Mouse (Mus musculus): ENCODE data around the gene 1600014C23Rik. TPM values are rescaled to one million over a fixed set of nuclear protein-coding genes. Genes with fewer than 3 reads are reported as not detected.

Gene 1600014C23Rik
- not detected in 2 replicates for polyA plus RNA-seq (2012; rRNA removed)

GRCm38 (mm10) chr17:45733735-45734301 is at the start of gene 1600014C23Rik:
TSS of gene 1600014C23Rik (minus strand) at chr17:45733844.
- Histone ChIP-seq H3K4me1 (ENCODE audit: control insufficient read depth, insufficient read depth, insufficient read length) (peaks cover 13% of the 10 kb centered on the region), H3K4me3 (ENCODE audit: extremely low read depth, insufficient read depth, insufficient read length) (no peak within 1 kb of the TSS), H3K27me3 (ENCODE audit: control insufficient read depth, insufficient read depth, low read length) (peaks cover 11% of the 10 kb centered on the region), H3K36me3 (ENCODE audit: control insufficient read depth, insufficient read depth, low read length) (no peaks in the 10 kb centered on the region), H3K27ac (ENCODE audit: insufficient read depth, low read length) (no peak within 1 kb of the TSS)
- WGBS = 5% methylated on average over 41 of the region's 41 CpGs
- TF ChIP-seq CTCF (IDR thresholded peaks at IDR 0.05; ENCODE audit: extremely low read depth, insufficient read depth, insufficient read length, insufficient replicate concordance) = no peak
- TF ChIP-seq POLR2A (IDR thresholded peaks at IDR 0.05; ENCODE audit: low read depth, low read length) = no peak
- no peak for DNase-seq (ENCODE audit: low read depth in 1 of 2, low spot score in 2 of 2)

GRCm38 (mm10) chr17:45778446-45778845 is 44.8 kb upstream of the 1600014C23Rik start:
- TF ChIP-seq POLR2A (IDR thresholded peaks at IDR 0.05; ENCODE audit: low read depth, low read length) (no peak), CTCF (IDR thresholded peaks at IDR 0.05; ENCODE audit: extremely low read depth, insufficient read depth, insufficient read length, insufficient replicate concordance) (no peak)
- Histone ChIP-seq H3K4me1 (ENCODE audit: control insufficient read depth, insufficient read depth, insufficient read length) (no peaks in the 10 kb centered on the region; the same call in 1 of the 2 replicates), H3K36me3 (ENCODE audit: control insufficient read depth, insufficient read depth, low read length) (no peaks in the 10 kb centered on the region), H3K4me3 (ENCODE audit: extremely low read depth, insufficient read depth, insufficient read length) (no peak overlapping the region), H3K27me3 (ENCODE audit: control insufficient read depth, insufficient read depth, low read length) (no peaks in the 10 kb centered on the region), H3K27ac (ENCODE audit: insufficient read depth, low read length) (no peak overlapping the region)
- 88% methylated on average over 4 of the region's 4 CpGs for WGBS
- DNase-seq (ENCODE audit: low read depth in 1 of 2, low spot score in 2 of 2) = no peak

- 30% methylated on average over 6 of the region's 6 CpGs for WGBS
- no peak for TF ChIP-seq CTCF (IDR thresholded peaks at IDR 0.05; ENCODE audit: extremely low read depth, insufficient read depth, insufficient read length, insufficient replicate concordance)
- TF ChIP-seq POLR2A (IDR thresholded peaks at IDR 0.05; ENCODE audit: low read depth, low read length) = no peak
- Histone ChIP-seq H3K4me1 (ENCODE audit: control insufficient read depth, insufficient read depth, insufficient read length) (no peaks in the 10 kb centered on the region; the same call in 1 of the 2 replicates), H3K4me3 (ENCODE audit: extremely low read depth, insufficient read depth, insufficient read length) (no peak overlapping the region), H3K36me3 (ENCODE audit: control insufficient read depth, insufficient read depth, low read length) (no peaks in the 10 kb centered on the region), H3K27ac (ENCODE audit: insufficient read depth, low read length) (no peak overlapping the region), H3K27me3 (ENCODE audit: control insufficient read depth, insufficient read depth, low read length) (no peaks in the 10 kb centered on the region)
- no peak for DNase-seq (ENCODE audit: low read depth in 1 of 2, low spot score in 2 of 2)
Measured at GRCm38 (mm10) chr17:45777431-45777830, 43.8 kb upstream of the 1600014C23Rik start.

- Histone ChIP-seq H3K27me3 (ENCODE audit: control insufficient read depth, insufficient read depth, low read length) (no peaks in the 10 kb centered on the region), H3K36me3 (ENCODE audit: control insufficient read depth, insufficient read depth, low read length) (no peaks in the 10 kb centered on the region), H3K4me3 (ENCODE audit: extremely low read depth, insufficient read depth, insufficient read length) (no peak overlapping the region), H3K4me1 (ENCODE audit: control insufficient read depth, insufficient read depth, insufficient read length) (no peaks in the 10 kb centered on the region; the same call in 1 of the 2 replicates), H3K27ac (ENCODE audit: insufficient read depth, low read length) (no peak overlapping the region)
- 91% methylated on average over 8 of the region's 8 CpGs for WGBS
- DNase-seq (ENCODE audit: low read depth in 1 of 2, low spot score in 2 of 2) = no peak
- no peak for TF ChIP-seq CTCF (IDR thresholded peaks at IDR 0.05; ENCODE audit: extremely low read depth, insufficient read depth, insufficient read length, insufficient replicate concordance)
- TF ChIP-seq POLR2A (IDR thresholded peaks at IDR 0.05; ENCODE audit: low read depth, low read length) = no peak
Measured at GRCm38 (mm10) chr17:45776185-45776584, 42.5 kb upstream of the 1600014C23Rik start.

- no peaks in the 10 kb centered on the region for H3K36me3 ChIP-seq (ENCODE audit: control insufficient read depth, insufficient read depth, low read length)
- no peak for DNase-seq (ENCODE audit: low read depth in 1 of 2, low spot score in 2 of 2)
- H3K4me3 ChIP-seq (ENCODE audit: extremely low read depth, insufficient read depth, insufficient read length) = no peak overlapping the region
- WGBS = 93% methylated on average over 9 of the region's 9 CpGs
- H3K27ac ChIP-seq (ENCODE audit: insufficient read depth, low read length) = no peak overlapping the region
- no peaks in the 10 kb centered on the region for H3K27me3 ChIP-seq (ENCODE audit: control insufficient read depth, insufficient read depth, low read length)
- TF ChIP-seq POLR2A (IDR thresholded peaks at IDR 0.05; ENCODE audit: low read depth, low read length) (no peak), CTCF (IDR thresholded peaks at IDR 0.05; ENCODE audit: extremely low read depth, insufficient read depth, insufficient read length, insufficient replicate concordance) (no peak)
- H3K4me1 ChIP-seq (ENCODE audit: control insufficient read depth, insufficient read depth, insufficient read length) = no peaks in the 10 kb centered on the region; the same call in 1 of the 2 replicates
Measured at GRCm38 (mm10) chr17:45775468-45775867, 41.8 kb upstream of the 1600014C23Rik start.

GRCm38 (mm10) chr17:45772566-45772965 is 38.9 kb upstream of the 1600014C23Rik start:
- no peak for DNase-seq (ENCODE audit: low read depth in 1 of 2, low spot score in 2 of 2)
- WGBS = 74% methylated on average over 3 of the region's 3 CpGs
- no peaks in the 10 kb centered on the region; the same call in 1 of the 2 replicates for H3K4me1 ChIP-seq (ENCODE audit: control insufficient read depth, insufficient read depth, insufficient read length)

GRCm38 (mm10) chr17:45772096-45772495 is 38.5 kb upstream of the 1600014C23Rik start:
- Histone ChIP-seq H3K27ac (ENCODE audit: insufficient read depth, low read length) (no peak overlapping the region), H3K36me3 (ENCODE audit: control insufficient read depth, insufficient read depth, low read length) (no peaks in the 10 kb centered on the region), H3K4me1 (ENCODE audit: control insufficient read depth, insufficient read depth, insufficient read length) (no peaks in the 10 kb centered on the region), H3K4me3 (ENCODE audit: extremely low read depth, insufficient read depth, insufficient read length) (no peak overlapping the region), H3K27me3 (ENCODE audit: control insufficient read depth, insufficient read depth, low read length) (no peaks in the 10 kb centered on the region)
- TF ChIP-seq POLR2A (IDR thresholded peaks at IDR 0.05; ENCODE audit: low read depth, low read length) = no peak
- no peak for TF ChIP-seq CTCF (IDR thresholded peaks at IDR 0.05; ENCODE audit: extremely low read depth, insufficient read depth, insufficient read length, insufficient replicate concordance)
- WGBS = 89% methylated on average over 8 of the region's 8 CpGs
- DNase-seq (ENCODE audit: low read depth in 1 of 2, low spot score in 2 of 2) = no peak

More at GRCm38 (mm10) chr17:45772566-45772965, 38.9 kb upstream of the 1600014C23Rik start:
- Histone ChIP-seq H3K27ac (ENCODE audit: insufficient read depth, low read length) (no peak overlapping the region), H3K36me3 (ENCODE audit: control insufficient read depth, insufficient read depth, low read length) (no peaks in the 10 kb centered on the region), H3K4me3 (ENCODE audit: extremely low read depth, insufficient read depth, insufficient read length) (no peak overlapping the region), H3K27me3 (ENCODE audit: control insufficient read depth, insufficient read depth, low read length) (no peaks in the 10 kb centered on the region)
- TF ChIP-seq CTCF (IDR thresholded peaks at IDR 0.05; ENCODE audit: extremely low read depth, insufficient read depth, insufficient read length, insufficient replicate concordance) (no peak), POLR2A (IDR thresholded peaks at IDR 0.05; ENCODE audit: low read depth, low read length) (no peak)

All from spleen, adult 2 months (tissue).